Mouse (Mus musculus) urinary bladder, postnatal 36 days (tissue): Measurements from ENCODE around the gene Zfp184.
"Not testable (repeated sequence)": the region's sequence is repeated elsewhere in the genome, so short reads cannot be mapped to it uniquely, and the experiment has no call there.

Source experiments
- DNase-seq, 2 experiments: peaks; one replicate each; pipeline ENCODE4 v3.0.0; 2022; ENCODE audit warnings: low spot score in 2 of 2, mixed read lengths in 1 of 2

Gene Zfp184

DNA sequence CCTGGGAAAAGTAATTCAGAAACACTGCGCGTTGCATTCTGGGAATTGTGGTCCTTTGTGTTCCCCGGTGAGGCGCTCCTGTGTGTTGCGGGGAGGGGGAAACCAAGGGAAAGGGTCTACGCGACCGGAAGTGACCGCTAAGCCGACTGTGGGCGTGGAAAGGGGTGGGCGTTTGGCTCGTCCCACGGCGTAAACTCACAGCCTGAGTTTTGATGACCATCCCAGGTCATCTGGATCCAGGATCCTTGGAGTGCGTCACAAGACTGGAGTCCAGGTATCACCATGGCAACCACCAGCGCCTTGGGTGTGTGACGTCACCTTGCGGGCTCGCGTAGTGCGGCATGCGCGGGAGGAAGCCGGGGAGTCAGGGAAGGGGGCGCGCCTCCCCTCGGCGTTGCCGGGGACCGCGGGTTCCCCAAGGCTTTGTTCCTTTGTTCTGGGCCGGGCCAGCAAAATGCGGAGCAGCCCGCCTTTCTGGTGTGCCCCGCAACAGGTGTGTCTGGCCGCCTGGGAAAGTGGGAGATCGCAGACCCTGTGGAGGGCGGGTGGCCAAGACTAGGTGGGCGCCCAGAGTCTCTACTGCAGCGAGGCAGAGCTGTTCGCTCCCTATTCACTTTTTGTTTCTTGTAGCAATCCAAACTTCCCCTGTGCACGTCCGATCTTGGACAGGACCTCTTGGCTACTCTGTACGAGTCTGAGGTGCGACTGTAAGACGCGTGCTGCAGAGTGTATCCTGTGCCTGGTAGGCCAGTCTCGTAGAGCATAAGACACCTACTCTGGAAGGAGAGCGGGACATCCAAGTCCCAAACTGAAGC, at the start of gene Zfp184:
Gene Zfp184 (plus strand): TSS at position 169 of the 815 bp plus-strand sequence.
- peak; percentile 74 to 81 for DNase-seq

DNA sequence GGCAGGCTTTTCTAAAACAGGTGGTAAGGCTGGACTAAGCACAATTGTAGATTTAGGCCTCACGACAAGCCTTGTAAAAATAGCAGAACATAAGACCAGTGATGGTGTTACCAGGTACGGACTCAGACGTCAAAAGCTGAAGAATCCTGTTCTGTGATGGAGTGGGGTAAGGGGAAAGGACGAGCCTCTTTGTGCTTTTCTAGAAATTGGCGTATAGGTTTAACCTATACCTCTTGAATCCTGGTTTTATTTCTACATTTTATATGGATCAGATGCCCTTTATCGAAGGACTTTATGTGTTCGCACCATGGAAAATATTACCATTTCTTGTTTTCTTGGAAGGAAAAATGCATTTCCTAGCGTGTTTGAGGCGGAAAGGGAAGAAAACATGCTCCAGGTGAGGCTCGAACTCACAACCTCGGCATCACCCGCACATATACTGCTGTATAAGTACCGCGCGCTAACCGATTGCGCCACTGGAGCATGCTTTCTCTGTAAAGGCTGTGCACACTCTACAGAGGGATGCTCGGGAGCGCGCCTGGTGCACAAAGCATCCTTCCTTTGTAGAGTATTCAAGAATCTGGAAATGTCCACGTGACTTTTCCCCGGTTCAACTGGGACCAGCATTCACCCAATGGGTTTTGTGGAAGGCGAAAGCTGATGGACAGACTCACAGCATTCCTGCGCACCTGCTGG, 48.2 kb upstream of the Zfp184 start:
- peak in 1 of 2 experiments; percentile 3 for DNase-seq

DNA sequence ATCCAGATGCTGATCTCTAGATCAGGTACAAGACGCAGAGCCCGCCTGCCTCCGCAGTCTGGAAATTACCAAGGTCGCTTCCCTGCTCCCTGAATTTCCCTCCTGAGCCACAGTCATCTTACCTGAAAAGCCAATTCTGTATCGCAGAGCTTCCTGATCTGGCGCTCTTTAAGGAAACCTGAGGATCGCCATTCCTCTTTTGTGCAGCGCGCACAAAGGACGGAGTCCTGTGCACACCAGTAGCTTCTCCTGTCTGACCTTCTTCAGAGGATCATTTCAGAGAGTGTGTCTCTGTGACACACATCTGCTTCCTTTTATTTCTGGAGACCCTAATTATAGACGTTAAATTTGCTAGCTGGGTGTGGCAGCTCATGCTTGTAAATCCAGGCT, 47.7 kb upstream of the Zfp184 start:
- no peak for DNase-seq

DNA sequence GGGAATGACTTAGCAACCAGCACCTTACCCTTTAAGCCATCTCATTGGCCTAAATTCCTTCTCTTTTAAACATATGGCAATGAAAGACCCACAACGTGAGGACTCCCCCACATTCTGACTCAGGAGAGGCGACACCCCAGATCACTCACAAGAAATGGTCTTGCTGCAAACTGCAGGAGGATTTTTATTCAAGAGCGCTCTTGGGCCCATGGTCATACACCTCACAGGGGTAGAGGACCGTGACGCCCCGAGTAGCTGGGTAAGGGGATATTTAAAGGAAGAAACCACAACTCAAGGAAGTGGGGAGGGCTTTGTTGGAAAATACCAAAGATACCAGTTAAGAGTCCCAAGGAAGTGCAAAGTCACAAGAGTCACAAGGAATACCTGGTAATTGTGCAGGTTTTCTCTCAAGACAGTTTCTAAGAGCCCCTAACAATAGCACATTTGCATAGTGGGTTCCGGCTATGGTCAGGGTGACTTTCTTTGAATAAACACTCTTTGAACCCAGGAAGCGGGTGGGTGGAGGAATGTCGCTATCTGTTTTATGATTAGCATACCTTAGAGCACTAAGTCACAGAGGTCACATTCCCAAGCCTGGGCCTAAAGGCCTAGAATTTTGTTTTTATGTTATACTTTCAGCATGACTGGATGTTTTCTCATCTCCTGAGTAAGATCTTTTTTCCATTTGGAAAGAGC, 43.9 kb upstream of the Zfp184 start:
- DNase-seq: not testable (repeated sequence)

DNA sequence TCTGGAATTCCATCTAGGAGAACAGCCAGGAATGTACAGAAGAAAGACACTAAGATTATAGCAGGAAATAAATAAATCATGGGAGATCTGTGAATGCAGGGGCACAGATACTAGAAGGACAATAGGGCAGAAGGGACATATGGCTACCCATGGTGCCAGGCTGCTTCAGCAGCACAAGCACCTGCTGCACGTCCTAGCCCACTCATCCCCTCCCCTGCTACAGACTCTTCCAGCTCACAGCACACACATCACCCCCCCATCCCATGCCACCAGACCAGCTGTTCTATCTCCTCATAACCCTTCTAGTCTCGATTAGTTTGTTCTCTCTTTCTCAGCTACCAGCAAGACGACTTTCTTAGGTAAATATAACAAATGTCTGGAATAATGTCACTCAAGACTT, 41.4 kb upstream of the Zfp184 start:
- DNase-seq: no peak

DNA sequence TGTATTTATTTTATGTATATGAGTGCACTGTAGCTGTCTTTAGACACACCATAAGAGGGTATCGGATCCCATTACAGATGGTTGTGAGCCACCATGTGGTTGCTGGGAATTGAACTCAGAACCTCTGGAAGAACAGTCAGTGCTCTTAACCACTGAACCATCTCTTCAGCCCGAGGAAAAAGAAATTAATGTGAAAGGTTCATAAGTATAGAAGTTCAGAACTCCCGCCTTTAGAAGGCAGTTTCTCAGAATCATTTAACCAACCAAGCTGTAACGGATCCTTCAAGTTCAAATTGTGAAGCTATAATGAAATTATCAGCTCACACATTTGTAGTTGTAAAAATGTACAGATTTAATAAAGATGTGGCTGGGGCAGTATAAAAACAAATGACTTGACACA, 40.8 kb upstream of the Zfp184 start:
- DNase-seq: not testable (repeated sequence)

DNA sequence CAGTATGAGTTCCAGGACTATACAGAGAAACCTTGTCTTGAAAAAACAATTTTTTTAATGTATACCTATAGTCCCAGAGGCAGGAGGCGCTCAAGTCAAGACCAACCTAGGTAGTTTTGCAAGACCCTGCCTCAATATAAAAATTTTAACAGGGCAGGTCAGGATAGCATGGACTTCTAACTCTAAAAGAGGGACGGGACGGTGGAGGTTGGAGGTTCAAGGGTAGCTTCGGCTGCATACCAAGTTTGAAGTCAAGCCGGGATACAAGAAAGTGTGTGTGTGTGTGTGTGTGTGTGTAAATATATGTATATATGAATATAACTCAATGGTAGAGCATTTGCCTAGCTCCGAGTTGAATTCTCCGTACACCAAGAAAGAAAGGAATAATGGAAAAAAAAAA, 38.6 kb upstream of the Zfp184 start:
- no peak for DNase-seq

DNA sequence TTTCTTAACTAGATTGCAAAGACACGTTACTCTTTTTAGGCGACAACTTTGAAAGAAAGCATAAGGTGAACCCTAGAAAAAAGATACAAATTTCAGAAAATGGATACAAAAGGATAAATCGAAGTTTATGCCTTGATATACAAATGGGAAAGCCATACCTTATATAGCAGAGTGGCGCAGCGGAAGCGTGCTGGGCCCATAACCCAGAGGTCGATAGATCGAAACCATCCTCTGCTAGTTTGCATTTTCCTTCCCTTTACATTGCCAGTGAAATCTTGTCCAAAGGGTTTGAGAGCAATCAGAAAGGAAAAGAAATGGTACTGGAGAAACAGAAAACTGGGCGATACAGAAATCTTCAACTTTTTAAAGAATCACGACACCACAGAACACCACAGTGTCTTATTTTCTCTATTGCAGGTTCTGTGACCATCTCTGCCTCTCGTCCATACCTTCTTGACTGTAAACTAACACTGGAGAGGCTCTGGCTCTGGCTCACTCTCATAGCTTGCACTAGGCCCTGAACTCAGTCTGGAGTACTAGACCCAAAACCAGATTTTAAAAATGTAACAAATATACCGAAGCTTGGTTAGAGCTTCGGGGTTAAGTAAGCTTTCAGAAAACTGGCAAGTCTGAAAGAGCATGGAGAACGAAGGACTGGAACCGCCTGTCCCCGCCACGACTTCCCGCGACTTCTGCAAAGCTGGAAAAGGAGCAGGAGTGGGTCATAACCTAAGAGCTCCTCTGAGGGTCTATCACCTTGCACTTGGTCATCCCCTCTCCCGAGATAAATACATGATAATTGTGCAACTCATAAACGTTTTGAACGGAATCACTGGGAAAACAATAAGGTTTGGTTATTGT, 37.7 kb upstream of the Zfp184 start:
- no peak for DNase-seq

DNA sequence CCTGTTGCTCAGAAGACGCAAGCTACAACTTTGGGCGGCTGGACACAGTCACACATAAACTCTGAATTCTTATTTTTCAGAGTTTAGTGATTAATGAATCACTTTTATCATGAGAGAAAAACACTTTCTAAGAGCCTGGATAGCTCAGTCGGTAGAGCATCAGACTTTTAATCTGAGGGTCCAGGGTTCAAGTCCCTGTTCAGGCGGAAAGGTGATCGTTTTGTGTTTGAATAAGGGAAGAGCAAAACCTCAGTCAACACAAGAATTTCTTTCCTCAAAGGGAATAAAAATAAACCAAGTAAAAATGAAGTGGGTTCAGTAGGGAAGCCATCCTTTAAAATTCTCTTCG, 37.1 kb upstream of the Zfp184 start:
- DNase-seq: not testable (repeated sequence)

DNA sequence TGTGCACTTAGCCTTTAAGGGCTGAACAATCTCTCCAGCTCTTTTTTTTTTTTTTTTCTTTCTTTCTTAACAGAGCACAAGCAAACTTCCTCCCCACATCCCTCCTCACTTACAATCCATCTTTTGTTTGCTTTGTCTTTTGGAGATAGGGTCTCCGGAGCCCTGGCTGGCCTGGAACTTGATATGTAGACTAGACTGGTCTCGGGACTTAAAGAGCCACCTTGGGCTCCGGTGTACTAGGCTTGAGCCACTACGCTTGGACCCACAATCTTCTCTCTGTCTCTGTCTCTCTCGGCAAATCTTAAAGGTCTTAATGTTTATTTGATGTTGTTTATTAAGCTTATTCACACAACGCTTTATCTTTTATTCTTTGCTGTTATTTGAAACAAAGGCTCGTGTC, 34.2 kb upstream of the Zfp184 start:
- DNase-seq: no peak

DNA sequence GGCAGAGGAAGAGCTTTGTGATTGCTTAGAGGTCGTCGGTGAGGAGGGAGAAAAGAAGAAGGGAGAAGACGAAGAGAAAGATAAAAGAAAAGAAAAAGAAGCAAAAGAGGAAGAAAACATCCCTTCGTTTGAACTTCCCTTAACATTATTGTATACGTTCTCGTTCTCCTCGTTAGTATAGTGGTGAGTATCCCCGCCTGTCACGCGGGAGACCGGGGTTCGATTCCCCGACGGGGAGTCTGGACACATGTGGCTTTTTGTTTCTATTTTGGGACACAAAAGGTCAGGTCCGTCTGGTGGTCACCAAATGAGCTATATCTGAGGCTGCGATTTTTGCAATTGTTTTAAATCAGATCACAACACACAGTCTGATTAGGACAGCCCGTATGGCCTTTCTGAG, 33.7 kb upstream of the Zfp184 start:
- DNase-seq: no peak

DNA sequence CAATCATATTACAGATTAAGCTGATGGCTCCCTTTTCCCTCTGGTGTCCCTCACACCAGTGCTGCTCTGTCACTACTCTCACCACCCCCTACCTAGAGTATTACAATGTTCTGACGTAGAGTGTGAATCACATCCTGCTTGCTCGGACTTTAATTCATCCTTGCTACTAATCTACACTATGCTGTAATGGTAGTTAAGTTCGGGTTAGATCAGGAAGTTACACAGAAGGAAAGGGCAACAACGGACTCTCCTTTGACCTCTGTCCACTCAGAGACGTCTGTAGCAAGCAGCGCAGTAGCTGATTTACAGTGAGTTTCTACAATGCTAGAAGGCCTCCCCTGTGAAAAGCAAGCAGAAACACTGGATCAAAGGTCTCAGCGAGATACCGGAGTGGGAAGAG, 31.0 kb upstream of the Zfp184 start:
- no peak for DNase-seq

DNA sequence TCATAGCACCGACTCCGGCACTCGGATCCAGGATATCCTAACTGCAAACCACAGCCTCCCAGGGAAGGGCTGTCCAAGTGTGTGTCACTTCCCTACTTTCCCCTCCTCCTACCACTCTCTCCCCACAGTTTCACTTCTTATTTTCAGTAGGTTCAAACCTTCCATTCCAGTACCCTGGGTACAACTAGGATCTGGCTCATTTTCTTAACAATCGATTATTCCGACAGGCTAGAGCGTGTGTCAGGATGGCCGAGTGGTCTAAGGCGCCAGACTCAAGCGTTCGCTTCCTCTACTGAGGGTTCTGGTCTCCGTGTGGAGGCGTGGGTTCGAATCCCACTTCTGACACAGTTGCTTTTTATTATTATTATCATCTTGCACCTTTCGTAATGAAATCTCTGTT, 30.3 kb upstream of the Zfp184 start:
- DNase-seq: peak in 1 of 2 experiments; percentile 9

DNA sequence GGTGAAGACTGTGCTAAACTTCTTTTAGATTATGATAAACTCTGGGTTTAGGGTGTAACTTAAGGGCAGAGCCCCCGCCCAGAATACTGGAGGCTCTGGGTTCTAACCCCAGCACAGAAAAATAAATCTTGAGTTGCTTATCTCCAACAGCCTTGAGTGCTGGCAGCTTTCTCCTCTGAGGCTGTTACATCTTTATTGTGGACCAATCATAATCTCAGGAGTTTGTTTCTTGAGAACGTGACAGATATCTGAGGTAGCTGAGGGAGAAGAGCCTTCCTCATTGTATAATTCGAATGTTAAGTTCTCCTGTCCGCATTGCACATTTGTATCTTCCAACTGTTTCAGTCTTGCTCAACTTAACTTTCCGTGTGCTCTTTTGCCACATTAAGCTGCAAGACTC, 29.4 kb upstream of the Zfp184 start:
- no peak for DNase-seq

DNA sequence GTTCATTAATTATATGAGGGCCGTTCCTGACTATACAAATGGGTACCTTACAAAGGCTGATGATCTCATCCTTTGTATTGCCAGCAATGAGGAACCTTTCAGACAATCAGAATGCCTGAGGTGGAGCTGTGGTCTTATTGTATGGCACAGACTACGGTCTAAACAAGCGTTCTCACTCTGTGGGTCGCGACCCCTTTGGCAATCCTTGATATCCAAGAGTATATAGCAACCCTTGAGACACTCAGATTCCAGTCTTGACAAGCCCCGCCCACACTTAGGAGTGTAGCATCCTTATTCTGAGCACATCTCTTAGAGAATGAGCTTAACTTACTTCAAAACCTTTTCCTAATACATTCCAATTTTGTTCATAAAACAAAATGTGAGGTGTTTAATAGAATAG, 28.8 kb upstream of the Zfp184 start:
- DNase-seq: no peak

DNA sequence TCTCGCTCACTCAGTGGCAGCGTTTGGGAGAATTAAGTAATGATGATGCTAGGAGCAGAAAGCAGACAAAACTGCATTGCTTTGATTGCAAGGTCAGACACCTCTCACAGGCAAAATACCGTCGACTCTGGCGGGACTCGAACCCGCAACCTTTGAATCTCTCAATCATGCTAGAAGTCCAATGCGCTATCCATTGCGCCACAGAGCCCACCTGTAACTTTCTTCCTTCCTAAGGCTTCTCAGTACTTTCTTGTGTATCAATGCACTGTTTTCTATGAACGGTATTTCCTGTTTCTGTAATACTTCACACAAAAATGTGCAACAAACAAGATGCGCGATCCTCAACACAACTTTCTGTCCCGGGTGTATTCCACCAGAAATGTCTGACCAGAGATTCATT, 27.9 kb upstream of the Zfp184 start:
- DNase-seq: no peak

DNA sequence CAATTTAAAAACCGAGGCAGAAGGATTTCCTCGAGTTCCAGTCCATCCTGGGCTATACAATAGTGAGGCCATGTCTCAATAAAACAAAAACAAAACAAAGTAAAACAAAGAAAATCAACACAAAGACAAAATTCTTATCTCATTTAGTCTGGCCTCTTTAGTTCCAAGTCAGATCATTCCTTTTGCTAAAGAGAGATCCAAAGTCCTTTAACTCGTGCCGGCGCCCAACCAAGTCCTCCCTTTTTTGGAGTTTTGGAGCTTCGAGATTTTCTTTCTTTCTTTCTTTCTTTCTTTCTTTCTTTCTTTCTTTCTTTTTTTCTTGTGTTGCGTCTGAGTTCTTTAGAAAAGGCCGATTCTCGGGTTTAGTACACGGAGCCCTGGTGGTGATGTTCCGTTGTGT, 27.4 kb upstream of the Zfp184 start:
- DNase-seq: no peak

DNA sequence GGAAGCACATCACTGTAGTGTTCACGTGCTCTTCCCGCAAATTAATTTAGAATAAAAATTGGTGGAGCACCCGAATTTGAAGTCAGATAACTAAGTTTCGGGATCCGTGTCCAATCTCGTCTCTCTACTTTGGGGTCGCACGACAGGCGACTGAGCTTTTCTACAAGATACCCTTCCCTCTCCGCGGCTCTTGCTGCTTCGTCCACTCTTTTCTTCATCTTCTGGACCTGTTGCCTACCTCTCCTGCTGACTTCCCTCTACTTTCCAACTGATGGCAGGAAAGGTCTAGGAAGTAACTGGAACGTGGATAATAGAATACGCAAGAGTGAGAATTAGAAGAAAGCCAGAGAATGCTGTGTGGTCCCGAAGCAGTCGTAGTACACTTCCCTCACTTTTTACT, 26.9 kb upstream of the Zfp184 start:
- no peak for DNase-seq

DNA sequence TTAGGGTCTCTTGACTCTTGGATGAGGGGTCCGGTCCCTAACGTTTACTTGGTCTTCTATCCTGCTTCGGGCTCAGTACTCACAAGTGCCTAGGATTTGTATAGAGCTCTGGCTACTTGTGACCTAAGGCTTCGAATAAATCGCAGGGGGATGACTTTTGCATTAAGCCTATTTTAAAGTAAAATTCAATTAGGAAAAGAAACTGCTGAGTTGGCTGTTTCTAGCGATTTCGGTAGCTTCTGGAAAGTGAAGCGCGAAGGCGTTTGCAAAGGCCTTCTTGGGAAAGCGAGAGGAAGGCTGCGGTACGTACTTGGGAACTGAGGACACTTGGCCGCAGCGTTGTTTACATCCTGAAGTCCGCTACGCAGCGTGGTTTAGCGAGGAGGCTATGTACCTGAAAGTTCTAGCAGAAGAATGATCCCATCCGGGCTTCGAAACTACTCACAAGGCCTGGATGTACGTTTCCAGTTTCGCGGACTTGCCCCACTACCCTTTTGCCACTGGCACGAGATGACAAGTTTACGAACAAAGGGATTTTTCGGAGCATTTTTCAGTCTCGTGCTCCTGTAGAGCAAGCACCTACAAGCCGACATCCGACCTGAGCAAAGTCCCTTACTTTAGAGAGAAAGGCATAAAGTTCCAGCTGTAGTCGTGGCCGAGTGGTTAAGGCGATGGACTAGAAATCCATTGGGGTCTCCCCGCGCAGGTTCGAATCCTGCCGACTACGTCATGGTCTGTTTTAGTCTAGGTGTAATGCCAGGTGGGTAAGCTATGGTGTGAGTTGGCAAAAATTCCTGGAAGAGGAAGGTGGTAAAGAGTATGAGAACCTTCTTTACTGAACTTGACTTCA, 26.1 kb upstream of the Zfp184 start:
- peak; percentile 16 to 43 for DNase-seq

DNA sequence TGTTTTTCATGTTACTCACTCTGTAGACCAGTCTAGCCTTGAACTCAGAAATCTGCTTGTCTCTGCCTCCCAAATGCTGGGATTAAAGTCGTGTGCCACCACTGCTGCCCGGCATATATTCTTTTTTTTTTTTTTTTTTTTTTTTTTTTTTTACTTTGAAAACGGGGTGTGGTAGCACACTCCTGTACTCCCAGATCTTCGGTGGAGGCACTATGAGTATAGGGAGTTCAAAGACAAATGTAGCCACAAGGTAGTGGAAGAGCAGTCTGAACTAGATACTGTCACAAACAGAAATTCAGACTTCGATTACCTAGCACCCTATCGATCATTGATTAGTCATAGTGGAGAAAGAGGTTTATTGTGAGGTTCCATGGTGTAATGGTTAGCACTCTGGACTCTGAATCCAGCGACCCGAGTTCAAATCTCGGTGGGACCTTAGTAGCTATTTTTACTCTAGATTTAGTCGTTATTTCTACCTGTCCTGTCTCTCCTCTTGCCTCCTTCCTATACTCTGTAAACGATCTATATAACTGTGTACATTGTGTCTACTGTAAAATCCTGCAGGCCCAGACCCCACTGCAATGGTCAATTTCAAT, 25.0 kb upstream of the Zfp184 start:
- no peak for DNase-seq
